Mouse (Mus musculus) gastrocnemius, adult 2 months (tissue): ENCODE measurements around the gene Olfr773. TPM values are rescaled to one million over a fixed set of nuclear protein-coding genes. Genes with fewer than 3 reads are reported as not detected.
"Not testable (repeated sequence)": the region's sequence is repeated elsewhere in the genome, so short reads cannot be mapped to it uniquely, and the experiment has no call there.

Source experiments
- DNase-seq: peaks from one replicate; pipeline ENCODE4 v3.0.0; 2022
- H3K27ac ChIP-seq: fragments of 200-600 bp; 2 replicates; pipeline ENCODE4 v1.8.1; 2022; ENCODE audit warnings: mild to moderate bottlenecking
- H3K4me3 ChIP-seq: fragments of 200-600 bp; 2 replicates; pipeline ENCODE4 v1.8.1; 2022; ENCODE audit warnings: mild to moderate bottlenecking, moderate library complexity
- CTCF ChIP-seq: fragments of 200-600 bp; IDR thresholded peaks from 2 replicates; pipeline ENCODE4 v1.8.1; 2022; ENCODE audit warnings: antibody characterized with exemption, mild to moderate bottlenecking, moderate library complexity
- intact Hi-C: fragments of 180-260 bp; cut with DNase I; formaldehyde crosslinking; loops from one replicate; pipeline ENCODE4 v1.15.1; 2025
- long read RNA-seq, 2 experiments: library from polyadenylated mRNA; stranded (forward); transcript quantifications; one replicate each; pipeline ENCODE4 v2.0.0; 2021
- total RNA-seq, 2 experiments: library from RNA; stranded (reverse); gene quantifications; 2 replicates each; pipeline ENCODE4 v1.2.3; 2021

Olfr773 gene
- total RNA-seq = not detected
- long read RNA-seq, experiment 1 = 0 reads
- long read RNA-seq, experiment 2 = 0 reads

DNA sequence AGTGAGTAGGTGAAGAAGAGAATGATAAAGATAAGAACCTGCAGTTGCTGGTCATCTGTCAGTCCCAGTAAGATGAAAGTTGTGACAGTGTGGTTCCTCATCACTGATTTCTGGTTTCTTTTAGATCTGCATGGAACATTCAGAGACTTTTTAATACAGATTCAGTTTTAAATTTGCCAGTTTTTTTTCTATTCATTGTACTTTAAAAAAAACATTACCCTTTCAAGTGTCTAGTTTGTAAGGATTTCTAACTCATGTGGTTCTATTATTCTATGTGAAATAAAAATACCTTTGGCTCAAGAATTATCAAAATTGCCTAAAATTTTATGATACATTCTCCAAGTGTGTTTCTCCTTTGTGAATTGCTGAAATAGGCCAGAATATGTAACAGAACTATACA lies at the start of gene Olfr773:
Gene Olfr773 (minus strand): TSS at position 101 of the 400 bp plus-strand sequence.
- DNase-seq, H3K4me3 ChIP-seq, intact Hi-C loops, H3K27ac ChIP-seq: not testable (repeated sequence)

GRCm38 (mm10) chr10:129235904-129236303 lies 48.7 kb upstream of the Olfr773 start, which contains the start of gene Olfr774:
Olfr774 (plus strand) TSS chr10:129236204.
- intact Hi-C loops = no loop called here
- no peak for DNase-seq

GRCm38 (mm10) chr10:129230737-129231136 lies 43.5 kb upstream of the Olfr773 start:
- no peak for TF ChIP-seq CTCF
- intact Hi-C loops = no loop called here
- Histone ChIP-seq H3K4me3 (no peak overlapping the region), H3K27ac (no peak overlapping the region)
- no peak for DNase-seq

More at GRCm38 (mm10) chr10:129235904-129236303, 48.7 kb upstream of the Olfr773 start, which contains the start of gene Olfr774:
- Histone ChIP-seq H3K4me3 (no peak within 1 kb of the TSS), H3K27ac (no peak within 1 kb of the TSS)
- TF ChIP-seq CTCF = no peak

- H3K4me3 ChIP-seq, DNase-seq, H3K27ac ChIP-seq, intact Hi-C loops: not testable (repeated sequence)
Measured at GRCm38 (mm10) chr10:129177821-129178220, 9.4 kb downstream of the Olfr773 start, which contains the start of gene Olfr772. Olfr772 (minus strand) TSS chr10:129177921.

DNA sequence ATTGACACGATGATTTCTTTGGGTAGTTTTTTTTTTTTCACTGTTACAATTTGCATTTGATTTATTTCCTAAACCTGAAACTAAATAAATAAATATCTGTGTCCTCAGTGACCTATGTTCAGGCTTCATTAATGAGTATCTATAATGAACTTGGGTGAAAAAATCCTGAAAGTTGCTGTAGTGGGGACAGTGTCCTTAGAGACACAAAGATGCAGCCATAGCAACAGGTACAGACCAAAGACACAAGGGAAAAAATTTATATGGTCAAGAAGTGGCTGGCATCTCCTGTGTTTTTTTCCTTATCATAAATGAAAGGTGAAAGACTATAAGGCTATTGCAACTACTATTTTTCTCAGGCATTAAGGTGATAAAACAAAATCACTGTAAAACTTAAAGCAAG lies 22.6 kb downstream of the Olfr773 start, which contains the start of gene Olfr771:
Gene Olfr771 (minus strand): TSS at position 101 of the 400 bp plus-strand sequence.
- no peak for TF ChIP-seq CTCF
- intact Hi-C loops = no loop called here

DNA sequence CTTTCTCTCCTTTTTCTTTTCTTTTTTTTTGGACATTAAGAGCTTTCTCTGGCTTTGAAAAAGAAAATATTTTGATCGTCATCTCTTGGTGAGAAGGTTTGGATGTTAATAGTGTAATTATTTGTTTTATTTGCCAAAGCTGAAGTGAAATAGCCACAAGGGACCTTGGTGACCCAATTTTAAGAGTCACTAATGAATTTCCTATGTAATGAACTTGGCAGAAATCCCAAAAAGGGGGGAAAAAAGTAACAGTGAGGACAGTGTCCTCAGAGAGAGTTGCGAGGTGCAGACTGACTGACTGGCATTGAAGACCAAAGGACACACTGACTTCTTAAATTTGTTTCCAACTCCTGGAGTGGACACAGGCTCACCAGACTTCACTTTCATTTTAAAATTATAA lies 48.3 kb downstream of the Olfr773 start, which contains the start of gene Olfr770:
Gene Olfr770 (minus strand): TSS at position 101 of the 400 bp plus-strand sequence.
- no peak for DNase-seq
- no peak for TF ChIP-seq CTCF
- Histone ChIP-seq H3K4me3 (no peak within 1 kb of the TSS), H3K27ac (no peak within 1 kb of the TSS)
- intact Hi-C loops = no loop called here

More for the DNA sequence above, 22.6 kb downstream of the Olfr773 start, which contains the start of gene Olfr771:
- DNase-seq = no peak
- no peak within 1 kb of the TSS for H3K4me3 ChIP-seq
- H3K27ac ChIP-seq = no peak within 1 kb of the TSS

Other genes with a start within 250 kb of the Olfr773 start
- not detected for gene Mettl7b, start 226.4 kb downstream of the Olfr773 start, total RNA-seq
- not detected for gene Olfr9, start 198.0 kb downstream of the Olfr773 start, total RNA-seq
- not detected for gene Olfr763, start 176.6 kb downstream of the Olfr773 start, total RNA-seq
- not detected for gene Olfr764-ps1, start 147.5 kb downstream of the Olfr773 start, total RNA-seq
- not detected for gene Olfr765, start 137.4 kb downstream of the Olfr773 start, total RNA-seq
- not detected for gene Olfr766-ps1, start 118.4 kb downstream of the Olfr773 start, total RNA-seq
- not detected for gene Olfr767, start 104.5 kb downstream of the Olfr773 start, total RNA-seq
- not detected for gene Olfr768, start 88.0 kb downstream of the Olfr773 start, total RNA-seq
- gene Olfr769, start 69.6 kb downstream of the Olfr773 start, total RNA-seq = not detected
- gene Olfr770, start 48.4 kb downstream of the Olfr773 start, total RNA-seq = not detected
- not detected for gene Olfr771, start 22.7 kb downstream of the Olfr773 start, total RNA-seq
- gene Olfr772, start 9.5 kb downstream of the Olfr773 start, total RNA-seq = not detected
- not detected for gene Olfr774, start 48.8 kb upstream of the Olfr773 start, total RNA-seq
- gene Olfr775, start 61.0 kb upstream of the Olfr773 start, total RNA-seq = not detected
- gene Olfr776, start 71.7 kb upstream of the Olfr773 start, total RNA-seq = not detected
- gene Olfr777, start 84.1 kb upstream of the Olfr773 start, total RNA-seq = not detected
- not detected for gene Olfr780, start 130.7 kb upstream of the Olfr773 start, total RNA-seq
- not detected for gene Olfr781, start 141.4 kb upstream of the Olfr773 start, total RNA-seq
- not detected for gene Olfr782, start 161.4 kb upstream of the Olfr773 start, total RNA-seq
- not detected for gene Olfr784, start 196.7 kb upstream of the Olfr773 start, total RNA-seq
- gene Olfr785, start 218.0 kb upstream of the Olfr773 start, total RNA-seq = not detected
- gene Olfr786, start 239.9 kb upstream of the Olfr773 start, total RNA-seq = not detected